Mouse (Mus musculus) testis, postnatal 10 days (tissue): ENCODE measurements around the gene Pcid2.
"Not testable (repeated sequence)": the region's sequence is repeated elsewhere in the genome, so short reads cannot be mapped to it uniquely, and the experiment has no call there.

Experiments
- DNase-seq: peaks from one replicate; pipeline ENCODE4 v3.0.0; 2021; ENCODE audit warnings: low spot score

Gene Pcid2

GRCm38 (mm10) chr8:13077542-13077941 is 27.7 kb downstream of the Pcid2 start:
- DNase-seq: no peak

DNA sequence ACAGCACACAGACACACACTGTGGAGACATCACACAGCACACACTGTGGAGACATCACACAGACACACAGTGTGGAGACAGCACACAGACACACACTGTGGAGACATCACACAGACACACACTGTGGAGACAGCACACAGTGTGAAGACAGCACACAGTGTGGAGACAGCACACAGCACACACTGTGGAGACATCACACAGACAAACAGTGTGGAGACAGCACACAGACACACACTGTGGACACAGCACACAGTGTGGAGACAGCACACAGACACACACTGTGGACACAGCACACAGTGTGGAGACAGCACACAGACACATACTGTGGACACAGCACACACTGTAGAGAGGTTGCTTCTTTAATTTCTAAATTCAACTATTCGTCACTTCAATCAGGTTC is 29.7 kb downstream of the Pcid2 start:
- not testable (repeated sequence) for DNase-seq

DNA sequence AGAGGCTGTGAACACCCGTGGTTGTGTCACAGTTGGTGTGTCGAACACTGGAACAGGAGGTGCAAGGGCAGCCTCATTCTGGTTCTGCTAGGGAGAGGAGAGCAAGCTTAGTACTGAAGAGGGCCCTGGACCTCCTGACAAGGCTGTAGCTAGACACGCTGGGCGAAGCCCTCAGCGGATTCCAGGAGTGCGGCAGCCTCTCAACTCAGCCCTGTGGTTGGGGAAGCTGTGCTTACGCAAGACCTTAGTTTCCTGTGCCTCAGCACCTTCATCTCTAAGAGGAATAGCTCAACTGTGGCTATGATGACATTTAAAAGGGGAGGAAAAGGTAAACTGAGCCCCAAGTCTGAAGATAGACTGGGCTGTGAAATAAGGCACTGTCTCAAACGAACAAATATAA is 30.2 kb downstream of the Pcid2 start:
- no peak for DNase-seq

DNA sequence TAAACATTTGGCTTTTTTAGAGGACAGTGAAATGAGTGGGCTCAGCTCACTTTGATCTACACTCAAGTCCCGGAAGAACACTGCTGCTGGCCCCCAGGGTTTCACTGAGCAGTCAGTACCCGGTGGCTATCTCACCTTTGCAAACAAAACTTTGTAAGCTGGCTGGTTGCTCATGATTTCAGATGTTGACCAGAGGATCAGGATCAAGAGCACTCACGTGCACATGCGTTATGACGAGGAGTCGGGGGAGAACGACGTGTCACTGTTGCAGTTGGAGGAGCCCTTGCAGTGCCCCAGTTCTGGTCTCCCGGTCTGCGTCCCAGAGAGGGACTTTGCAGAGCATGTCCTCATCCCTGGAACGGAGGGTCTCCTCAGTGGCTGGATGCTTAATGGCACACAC is 32.0 kb downstream of the Pcid2 start:
- no peak for DNase-seq

GRCm38 (mm10) chr8:13063112-13063511 is 42.1 kb downstream of the Pcid2 start:
- DNase-seq: no peak

- DNase-seq: no peak
Measured at GRCm38 (mm10) chr8:13060441-13061150, 44.7 kb downstream of the Pcid2 start, which contains the start of gene Proz. TSS of gene Proz (plus strand) at chr8:13060914.

DNA sequence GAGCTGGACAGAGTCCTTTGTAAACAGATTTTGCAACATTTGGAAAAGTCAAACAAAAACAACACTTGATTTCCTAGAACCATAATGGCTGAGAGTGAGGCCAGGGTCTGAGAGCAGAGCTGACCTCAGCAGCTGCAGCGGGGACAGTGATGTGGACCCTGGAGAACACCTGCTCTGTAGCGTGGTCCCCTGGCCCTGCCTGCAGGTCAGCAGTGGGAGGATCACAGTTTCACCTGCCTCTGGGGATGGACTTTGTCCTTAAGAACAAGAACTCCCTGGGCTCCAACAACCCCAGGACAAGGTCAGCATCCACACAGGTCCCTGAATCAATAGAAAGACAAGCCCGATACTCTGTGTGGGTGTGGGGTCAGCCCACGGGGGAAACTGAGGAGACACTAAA is 47.9 kb downstream of the Pcid2 start:
- no peak for DNase-seq

DNA sequence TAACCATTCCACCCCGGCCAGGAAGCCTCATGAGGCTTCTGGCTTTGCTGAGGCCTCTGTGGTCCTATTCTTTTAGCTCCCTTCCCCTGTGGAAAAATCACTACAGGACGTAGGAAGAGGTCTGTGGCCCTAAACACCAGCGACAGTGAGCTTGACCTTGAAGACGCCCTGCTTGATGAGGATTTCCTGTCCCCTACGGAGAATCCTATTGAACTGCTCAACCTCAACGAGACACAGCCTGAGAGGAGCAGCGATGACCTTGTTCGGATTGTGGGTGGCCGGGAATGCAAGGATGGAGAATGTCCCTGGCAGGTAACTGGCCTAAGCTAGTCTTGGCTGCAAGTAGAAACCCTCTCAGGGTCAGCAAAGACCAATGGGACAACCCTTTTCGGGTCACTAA is 54.7 kb downstream of the Pcid2 start:
- no peak for DNase-seq

DNA sequence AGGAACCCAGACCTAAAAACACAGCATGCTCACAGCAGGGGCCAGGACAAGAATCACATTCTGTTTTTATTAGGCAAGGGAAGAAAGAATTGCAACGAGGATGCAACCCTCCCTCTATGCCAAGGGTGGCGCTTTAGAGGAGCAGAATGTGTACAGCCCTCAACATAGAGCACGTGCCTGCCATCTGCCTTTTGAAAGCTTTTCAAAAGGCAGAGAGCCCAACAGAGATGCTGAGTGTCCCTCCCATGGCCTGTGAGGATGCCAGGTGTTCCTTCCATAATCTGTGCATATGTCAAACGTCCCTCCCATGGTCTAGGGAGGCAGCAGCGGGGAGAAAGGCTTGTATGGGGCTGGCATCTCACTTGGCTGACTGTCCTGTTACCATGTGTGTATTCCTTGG is 57.6 kb downstream of the Pcid2 start:
- no peak for DNase-seq

DNA sequence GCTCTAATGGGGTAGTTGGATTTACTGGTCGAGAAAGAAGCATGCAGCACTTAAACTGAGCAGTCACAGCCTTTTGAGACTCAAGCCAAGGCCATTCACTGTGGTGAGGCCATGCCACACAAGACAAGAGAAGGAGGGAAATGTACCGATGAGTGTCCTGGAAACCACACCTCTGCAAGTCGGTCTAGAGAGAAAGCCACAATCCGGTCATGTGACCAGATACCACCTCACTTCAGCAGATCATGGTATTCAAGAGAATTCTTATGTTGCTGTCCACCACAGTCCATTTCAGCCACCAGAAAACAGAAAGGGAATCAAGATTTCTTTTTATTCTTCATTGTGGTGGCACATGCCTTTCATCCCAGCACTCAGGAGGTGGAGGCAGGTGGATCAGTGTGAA is 63.8 kb downstream of the Pcid2 start:
- no peak for DNase-seq

DNA sequence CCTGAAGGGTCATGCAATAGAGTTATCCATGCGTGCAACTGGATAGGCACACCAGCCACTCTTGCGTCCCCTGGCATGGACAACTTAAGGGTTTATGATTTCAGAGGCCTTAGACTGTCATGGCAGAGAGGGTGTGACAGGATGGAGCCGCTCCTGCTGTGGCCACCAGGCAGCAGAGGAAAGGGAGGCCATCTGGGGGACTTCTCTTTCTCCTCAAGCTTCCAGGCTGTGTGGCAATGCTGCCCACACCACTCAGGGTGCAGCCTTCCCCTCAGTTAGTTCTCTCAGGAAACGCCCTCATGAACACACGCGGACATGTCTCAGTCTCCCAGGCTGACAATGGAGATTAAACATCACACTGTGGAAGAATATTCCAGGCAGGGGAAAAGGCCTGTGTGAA is 66.2 kb downstream of the Pcid2 start:
- no peak for DNase-seq

DNA sequence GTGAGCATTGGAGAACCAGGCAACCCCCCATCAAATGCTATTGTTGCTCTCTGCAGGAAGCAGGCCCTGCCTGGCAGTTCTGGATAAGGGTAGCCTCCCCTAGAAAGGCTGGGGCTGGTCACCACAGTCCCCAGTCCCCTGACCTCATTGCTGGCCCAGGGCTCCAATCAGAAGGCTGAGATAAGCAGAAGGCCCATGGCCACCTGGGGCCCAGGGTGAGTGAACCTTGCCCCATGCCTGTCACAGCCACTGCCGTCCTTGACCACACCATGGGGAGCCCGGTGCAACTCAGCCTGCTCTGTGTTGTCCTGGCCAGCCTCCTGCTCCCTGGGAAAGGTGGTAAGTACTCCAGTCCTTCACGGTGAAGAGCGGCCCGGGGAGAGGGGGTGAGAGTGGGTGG is 67.7 kb downstream of the Pcid2 start:
- DNase-seq: no peak

DNA sequence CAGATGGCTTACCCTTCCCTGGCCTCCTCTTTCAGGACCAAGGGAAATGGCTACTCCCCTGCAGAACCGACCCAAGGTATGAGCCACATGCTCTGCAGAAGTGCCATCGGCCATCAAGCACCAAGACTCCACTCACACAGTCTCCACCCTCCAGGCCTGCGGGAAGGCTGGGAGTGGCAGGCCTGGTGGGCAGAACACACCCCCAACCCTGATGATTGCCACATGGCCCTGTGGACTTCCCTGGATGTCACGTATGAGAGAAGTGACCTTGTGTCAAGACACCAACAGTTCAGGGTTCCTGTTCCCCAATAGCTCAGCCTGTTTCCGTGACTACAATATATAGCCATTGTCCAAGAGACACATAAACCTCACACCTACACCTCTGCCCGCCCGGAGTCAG is 68.2 kb downstream of the Pcid2 start, which contains the start of gene F10:
TSS of gene F10 (plus strand) at position 294 of the 400 bp plus-strand sequence.
- no peak for DNase-seq

DNA sequence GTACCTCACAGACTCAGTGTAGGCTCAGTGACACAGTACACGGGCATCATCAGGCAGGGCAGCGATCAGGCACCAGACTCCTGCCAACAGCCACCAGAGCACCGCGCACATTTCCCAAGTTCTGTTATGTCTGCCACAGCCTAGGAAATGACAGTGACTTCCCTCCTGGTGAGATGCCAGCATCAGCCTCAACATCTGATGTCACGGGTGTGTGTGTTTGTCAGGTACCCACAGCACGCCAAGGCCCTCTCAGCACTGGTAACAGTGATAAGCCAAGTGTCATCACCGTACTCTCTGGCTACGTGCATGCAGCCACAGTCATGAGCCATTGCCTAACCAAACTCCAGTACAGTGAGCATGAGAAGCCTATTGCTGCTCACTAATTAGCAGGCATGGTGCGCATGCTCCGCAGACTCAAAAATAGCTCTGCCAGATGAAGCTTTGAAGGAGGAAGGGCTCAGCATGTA is 68.9 kb downstream of the Pcid2 start:
- DNase-seq: no peak

GRCm38 (mm10) chr8:13028482-13028881 is 76.8 kb downstream of the Pcid2 start:
- DNase-seq: no peak

DNA sequence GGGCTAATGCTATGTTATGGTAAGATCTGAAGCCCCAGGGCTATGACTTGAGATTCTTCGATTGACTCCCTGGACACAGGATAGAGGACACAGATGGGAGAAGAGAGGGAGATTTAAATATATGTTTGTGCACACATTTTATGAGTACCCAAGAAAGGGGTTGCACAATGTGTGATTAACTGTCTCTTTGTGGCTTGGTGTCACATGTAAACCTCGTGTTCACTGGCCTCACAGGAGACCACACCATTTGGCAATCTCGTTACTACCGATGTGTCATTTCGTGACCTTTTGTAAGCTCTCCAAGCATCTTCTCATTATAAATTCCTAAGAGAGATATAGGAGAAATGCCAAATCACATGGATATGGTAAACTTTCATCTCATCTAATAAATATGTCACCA is 77.6 kb downstream of the Pcid2 start:
- DNase-seq: no peak
